Mouse (Mus musculus): ENCODE data around the gene Rpl41. TPM values are rescaled to one million over a fixed set of nuclear protein-coding genes. Genes with fewer than 3 reads are reported as not detected.
A peak's percentile ranks its signal among the peaks of the same experiment; 100 is the strongest.

The Rpl41 gene
- polyA plus RNA-seq, 1 experiment from 2014 or later: 2,991 TPM

DNA sequence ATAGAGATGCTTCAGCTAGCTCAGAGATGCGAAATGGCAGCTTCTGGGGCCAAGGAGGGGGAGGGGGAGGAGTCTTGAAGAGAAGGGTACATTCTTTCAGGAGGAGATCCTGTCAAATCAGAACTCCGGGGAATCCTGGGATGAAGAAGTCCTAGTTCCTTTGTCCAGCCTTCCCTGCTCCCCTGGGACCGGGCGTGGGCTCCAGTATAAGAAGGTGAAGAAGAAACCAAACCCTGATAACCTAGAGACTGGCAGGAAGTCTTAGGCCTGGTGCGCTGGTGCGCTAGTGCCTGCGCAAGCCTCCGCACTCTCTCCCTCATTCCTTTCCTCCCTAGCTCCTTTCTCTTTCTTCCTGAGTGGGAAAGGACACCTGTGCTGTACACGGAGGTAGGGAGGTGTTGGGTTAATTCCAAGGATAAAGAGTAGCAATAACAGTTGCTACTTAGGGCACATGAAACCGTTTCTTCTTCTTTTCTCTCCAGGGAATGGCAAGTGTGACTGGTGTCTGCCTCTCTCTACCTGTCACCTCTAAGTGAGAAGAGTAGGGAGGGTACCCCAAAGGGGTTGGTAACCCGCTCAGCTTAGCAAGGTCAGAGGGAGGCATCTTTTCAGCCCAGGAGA is 24.9 kb downstream of the Rpl41 start:
- DNase-seq (ENCODE audit: low spot score, missing footprints) (peak; percentile 91), ATAC-seq (ENCODE audit: low FRiP score) (no peak)
- H3K27me3 ChIP-seq (ENCODE audit: control insufficient read depth, insufficient read depth, low read length): peaks cover 21% of the 10 kb centered on the region
- H3K9ac ChIP-seq (ENCODE audit: low read length): peak overlapping the region; percentile 68
- no peaks in the 10 kb centered on the region; the same call in 1 of the 2 replicates for H3K36me3 ChIP-seq (ENCODE audit: control insufficient read depth, insufficient read depth, low read length)
- peak overlapping the region; percentile 72 for H3K4me3 ChIP-seq (ENCODE audit: low read depth, low read length)
- WGBS: 5% methylated on average over 11 of the region's 11 CpGs
- H3K9me3 ChIP-seq (ENCODE audit: control insufficient read depth, low read length): no peaks in the 10 kb centered on the region
- H3K4me2 ChIP-seq: peak overlapping the region; percentile 100
- H3K27ac ChIP-seq (ENCODE audit: low read depth, low read length): no peak overlapping the region
- 0 out of 2 replicates have a peak, but pooled peaks cover 5% of the 10 kb centered on the region for H3K4me1 ChIP-seq (ENCODE audit: control insufficient read depth, insufficient read depth, low read length)

DNA sequence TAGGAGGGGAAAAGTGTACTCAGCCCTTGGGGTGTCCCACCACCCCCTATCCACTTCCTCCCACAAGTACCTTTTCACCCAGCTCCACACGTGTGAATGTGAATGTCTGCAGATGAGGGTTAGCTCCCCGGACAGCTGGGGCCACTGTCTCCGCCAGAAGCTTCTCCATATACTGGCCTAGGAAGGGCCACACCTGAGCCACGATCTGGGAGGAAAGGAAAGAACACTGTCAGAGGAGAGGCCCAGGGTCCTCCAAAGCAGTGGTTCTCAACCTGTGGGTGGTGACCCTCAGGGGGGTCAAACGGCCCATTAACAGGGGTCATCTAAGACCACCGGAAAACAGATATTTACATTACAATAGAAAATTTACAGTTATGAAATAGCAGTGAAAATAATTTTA is 26.8 kb downstream of the Rpl41 start:
- no peak for ATAC-seq (ENCODE audit: low FRiP score)
- H3K27ac ChIP-seq (ENCODE audit: low read depth, low read length): no peak overlapping the region
- 82% methylated on average over 6 of the region's 6 CpGs for WGBS
- no peaks in the 10 kb centered on the region; the same call in 1 of the 2 replicates for H3K36me3 ChIP-seq (ENCODE audit: control insufficient read depth, insufficient read depth, low read length)
- H3K4me3 ChIP-seq (ENCODE audit: low read depth, low read length): no peak overlapping the region
- 0 out of 2 replicates have a peak, but pooled peaks cover 5% of the 10 kb centered on the region for H3K4me1 ChIP-seq (ENCODE audit: control insufficient read depth, insufficient read depth, low read length)
- H3K9ac ChIP-seq (ENCODE audit: low read length): no peak overlapping the region
- H3K9me3 ChIP-seq (ENCODE audit: control insufficient read depth, low read length): no peaks in the 10 kb centered on the region
- H3K4me2 ChIP-seq: no peak overlapping the region
- H3K27me3 ChIP-seq (ENCODE audit: control insufficient read depth, insufficient read depth, low read length): peaks cover 23% of the 10 kb centered on the region
- DNase-seq (ENCODE audit: low spot score, missing footprints): no peak

DNA sequence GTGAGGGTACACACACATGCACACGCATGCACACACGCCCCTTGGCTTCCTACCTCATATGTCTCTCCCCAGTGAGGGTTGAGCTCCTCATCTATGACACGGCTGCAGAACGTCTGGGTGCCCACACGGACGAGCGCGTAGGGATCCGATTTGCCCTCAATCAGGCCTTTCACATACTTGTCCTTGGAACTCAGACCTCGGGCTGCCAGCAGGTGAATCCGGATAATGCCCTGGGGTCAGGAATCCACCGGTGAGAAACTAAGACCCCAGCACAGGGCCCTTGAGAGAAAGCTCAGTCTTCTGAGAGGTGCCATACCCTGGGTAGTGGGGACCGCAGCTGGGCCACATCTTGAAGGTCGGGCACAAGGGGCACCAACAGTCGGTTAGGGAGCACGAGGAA is 28.5 kb downstream of the Rpl41 start:
- Histone ChIP-seq H3K4me1 (ENCODE audit: control insufficient read depth, insufficient read depth, low read length) (0 out of 2 replicates have a peak, but pooled peaks cover 5% of the 10 kb centered on the region), H3K9ac (ENCODE audit: low read length) (no peak overlapping the region), H3K27me3 (ENCODE audit: control insufficient read depth, insufficient read depth, low read length) (peaks cover 39% of the 10 kb centered on the region), H3K36me3 (ENCODE audit: control insufficient read depth, insufficient read depth, low read length) (no peaks in the 10 kb centered on the region; the same call in 1 of the 2 replicates), H3K4me3 (ENCODE audit: low read depth, low read length) (no peak overlapping the region), H3K4me2 (no peak overlapping the region), H3K9me3 (ENCODE audit: control insufficient read depth, low read length) (no peaks in the 10 kb centered on the region), H3K27ac (ENCODE audit: low read depth, low read length) (no peak overlapping the region)
- ATAC-seq (ENCODE audit: low FRiP score) (no peak), DNase-seq (ENCODE audit: low spot score, missing footprints) (no peak)
- WGBS: 85% methylated on average over 16 of the region's 16 CpGs

DNA sequence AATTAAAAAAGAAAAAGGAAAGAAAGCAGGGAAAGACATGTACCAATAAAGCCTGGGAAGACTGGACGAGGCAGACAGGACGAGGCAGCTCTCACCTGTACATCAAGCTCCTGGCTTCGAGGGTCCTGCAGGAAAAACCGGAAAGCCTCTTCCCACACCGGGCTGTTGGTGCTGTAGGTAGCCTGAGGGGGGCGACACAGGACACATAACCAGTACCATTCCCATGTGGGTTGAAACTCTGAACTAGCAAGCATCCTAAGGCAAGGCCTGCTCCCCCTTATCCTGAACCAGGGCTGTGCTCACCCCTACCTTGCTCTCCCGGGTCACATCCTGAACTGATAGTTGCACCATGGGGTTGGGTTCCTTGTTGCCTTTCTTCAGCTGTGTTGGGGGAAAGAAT is 30.3 kb downstream of the Rpl41 start:
- ATAC-seq (ENCODE audit: low FRiP score) (no peak), DNase-seq (ENCODE audit: low spot score, missing footprints) (no peak)
- no peak overlapping the region for H3K4me2 ChIP-seq
- H3K27ac ChIP-seq (ENCODE audit: low read depth, low read length): no peak overlapping the region
- no peaks in the 10 kb centered on the region; the same call in 1 of the 2 replicates for H3K36me3 ChIP-seq (ENCODE audit: control insufficient read depth, insufficient read depth, low read length)
- no peak overlapping the region for H3K4me3 ChIP-seq (ENCODE audit: low read depth, low read length)
- WGBS: 70% methylated on average over 7 of the region's 7 CpGs
- peaks cover 30% of the 10 kb centered on the region for H3K27me3 ChIP-seq (ENCODE audit: control insufficient read depth, insufficient read depth, low read length)
- H3K9ac ChIP-seq (ENCODE audit: low read length): no peak overlapping the region
- H3K9me3 ChIP-seq (ENCODE audit: control insufficient read depth, low read length): no peaks in the 10 kb centered on the region
- H3K4me1 ChIP-seq (ENCODE audit: control insufficient read depth, insufficient read depth, low read length): no peaks in the 10 kb centered on the region

DNA sequence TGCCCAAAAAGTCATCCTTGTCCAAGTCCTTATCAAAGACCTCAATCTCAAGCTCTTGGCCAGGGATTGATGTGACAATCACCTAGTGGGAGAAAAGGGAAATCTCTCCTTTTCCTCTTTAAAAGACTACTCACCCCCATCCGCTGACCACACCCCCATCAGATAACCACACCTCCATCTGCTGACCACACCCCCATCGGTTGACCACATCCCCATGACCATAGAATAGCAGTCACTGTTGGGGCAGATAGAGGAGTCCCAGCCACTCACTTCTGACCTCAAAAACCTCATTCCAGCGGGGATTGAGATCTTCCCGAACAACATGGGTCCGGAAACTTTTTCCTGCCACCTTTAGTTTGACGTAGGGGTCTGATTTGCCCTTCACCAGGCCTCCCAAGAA is 32.4 kb downstream of the Rpl41 start:
- 19% methylated on average over 6 of the region's 6 CpGs for WGBS
- no peak overlapping the region for H3K4me3 ChIP-seq (ENCODE audit: low read depth, low read length)

DNA sequence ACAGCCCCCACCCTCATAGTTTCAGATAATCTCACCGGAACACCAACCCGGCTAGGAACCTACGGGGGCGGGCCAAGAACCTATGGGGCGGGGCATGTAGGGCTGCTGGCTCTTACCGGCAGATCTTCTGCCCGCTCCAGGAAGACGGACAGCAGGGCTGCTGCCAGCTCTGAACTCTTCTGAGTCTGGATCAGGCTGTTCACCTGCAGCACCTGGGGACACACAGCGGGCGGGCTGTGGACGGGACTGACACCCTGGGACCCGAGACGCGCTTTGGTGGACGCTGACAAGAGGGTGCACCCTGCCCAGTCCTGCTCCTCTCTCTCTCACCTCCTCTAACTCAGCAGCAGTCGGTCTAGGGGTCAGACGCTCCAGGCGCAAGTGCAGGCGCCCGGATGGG is 33.1 kb downstream of the Rpl41 start:
- Histone ChIP-seq H3K9ac (ENCODE audit: low read length) (no peak overlapping the region), H3K4me2 (no peak overlapping the region), H3K9me3 (ENCODE audit: control insufficient read depth, low read length) (no peaks in the 10 kb centered on the region), H3K27me3 (ENCODE audit: control insufficient read depth, insufficient read depth, low read length) (peaks cover 21% of the 10 kb centered on the region), H3K36me3 (ENCODE audit: control insufficient read depth, insufficient read depth, low read length) (no peaks in the 10 kb centered on the region; the same call in 1 of the 2 replicates), H3K27ac (ENCODE audit: low read depth, low read length) (no peak overlapping the region), H3K4me3 (ENCODE audit: low read depth, low read length) (no peak overlapping the region), H3K4me1 (ENCODE audit: control insufficient read depth, insufficient read depth, low read length) (no peaks in the 10 kb centered on the region)
- WGBS: 5% methylated on average over 20 of the region's 20 CpGs
- ATAC-seq (ENCODE audit: low FRiP score): no peak
- DNase-seq (ENCODE audit: low spot score, missing footprints): no peak

More for the DNA sequence above, 32.4 kb downstream of the Rpl41 start:
- H3K9ac ChIP-seq (ENCODE audit: low read length): no peak overlapping the region
- H3K4me1 ChIP-seq (ENCODE audit: control insufficient read depth, insufficient read depth, low read length): no peaks in the 10 kb centered on the region
- no peaks in the 10 kb centered on the region for H3K9me3 ChIP-seq (ENCODE audit: control insufficient read depth, low read length)
- ATAC-seq (ENCODE audit: low FRiP score) (no peak), DNase-seq (ENCODE audit: low spot score, missing footprints) (no peak)
- H3K27ac ChIP-seq (ENCODE audit: low read depth, low read length): no peak overlapping the region
- no peak overlapping the region for H3K4me2 ChIP-seq
- H3K27me3 ChIP-seq (ENCODE audit: control insufficient read depth, insufficient read depth, low read length): peaks cover 21% of the 10 kb centered on the region
- H3K36me3 ChIP-seq (ENCODE audit: control insufficient read depth, insufficient read depth, low read length): no peaks in the 10 kb centered on the region; the same call in 1 of the 2 replicates

DNA sequence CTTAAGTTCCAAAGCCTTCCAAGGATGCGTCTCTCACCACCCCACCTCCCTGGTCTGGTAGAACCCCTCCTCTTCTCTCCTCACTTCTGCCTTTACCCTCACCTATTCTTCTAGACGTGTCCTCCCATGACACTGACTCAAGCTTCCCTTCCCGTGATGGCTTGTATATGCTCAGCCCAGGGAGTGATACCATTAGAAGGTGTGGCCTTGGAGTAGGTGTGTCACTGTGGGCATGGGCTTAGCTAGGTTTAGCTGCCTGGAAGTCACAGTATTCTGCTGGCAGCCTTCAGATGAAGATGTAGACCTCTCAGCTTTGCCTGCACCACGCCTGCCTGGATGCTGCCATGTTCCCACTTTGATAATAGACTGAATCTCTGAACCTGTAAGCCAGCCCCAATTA is 34.1 kb downstream of the Rpl41 start:
- WGBS: 81% methylated on average over 4 of the region's 4 CpGs
- no peaks in the 10 kb centered on the region; the same call in 1 of the 2 replicates for H3K36me3 ChIP-seq (ENCODE audit: control insufficient read depth, insufficient read depth, low read length)

DNA sequence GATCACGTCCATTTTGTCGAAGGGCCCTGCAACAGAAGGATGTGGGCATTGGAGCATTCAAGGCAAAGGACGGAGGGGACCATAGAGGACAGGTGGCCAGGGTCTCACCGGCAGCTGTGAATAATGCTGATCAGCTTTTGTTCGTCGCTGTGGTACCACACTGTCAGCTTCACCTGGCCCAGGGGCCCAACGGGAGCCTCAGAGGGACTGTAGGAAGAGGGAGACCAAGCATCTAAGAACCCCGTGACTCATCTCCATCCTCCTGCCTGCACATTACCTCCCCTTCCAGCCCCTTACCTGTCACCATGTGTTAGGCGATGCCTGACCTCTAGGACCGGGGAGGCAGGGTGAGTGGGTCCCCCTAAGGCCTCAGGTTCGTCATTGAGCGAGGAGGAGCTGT is 37.3 kb downstream of the Rpl41 start:
- Histone ChIP-seq H3K27ac (ENCODE audit: low read depth, low read length) (no peak overlapping the region), H3K4me2 (no peak overlapping the region), H3K4me1 (ENCODE audit: control insufficient read depth, insufficient read depth, low read length) (no peaks in the 10 kb centered on the region), H3K9me3 (ENCODE audit: control insufficient read depth, low read length) (no peaks in the 10 kb centered on the region), H3K4me3 (ENCODE audit: low read depth, low read length) (no peak overlapping the region), H3K36me3 (ENCODE audit: control insufficient read depth, insufficient read depth, low read length) (no peaks in the 10 kb centered on the region), H3K9ac (ENCODE audit: low read length) (no peak overlapping the region), H3K27me3 (ENCODE audit: control insufficient read depth, insufficient read depth, low read length) (peaks cover 13% of the 10 kb centered on the region)
- DNase-seq (ENCODE audit: low spot score, missing footprints) (no peak), ATAC-seq (ENCODE audit: low FRiP score) (no peak)
- 83% methylated on average over 12 of the region's 12 CpGs for WGBS

More for the DNA sequence above, 34.1 kb downstream of the Rpl41 start:
- no peak for DNase-seq (ENCODE audit: low spot score, missing footprints)
- no peaks in the 10 kb centered on the region for H3K9me3 ChIP-seq (ENCODE audit: control insufficient read depth, low read length)
- no peak overlapping the region for H3K4me3 ChIP-seq (ENCODE audit: low read depth, low read length)
- no peak overlapping the region for H3K4me2 ChIP-seq
- H3K9ac ChIP-seq (ENCODE audit: low read length): no peak overlapping the region
- no peak overlapping the region for H3K27ac ChIP-seq (ENCODE audit: low read depth, low read length)
- no peak for ATAC-seq (ENCODE audit: low FRiP score)
- H3K4me1 ChIP-seq (ENCODE audit: control insufficient read depth, insufficient read depth, low read length): no peaks in the 10 kb centered on the region
- H3K27me3 ChIP-seq (ENCODE audit: control insufficient read depth, insufficient read depth, low read length): peaks cover 21% of the 10 kb centered on the region

DNA sequence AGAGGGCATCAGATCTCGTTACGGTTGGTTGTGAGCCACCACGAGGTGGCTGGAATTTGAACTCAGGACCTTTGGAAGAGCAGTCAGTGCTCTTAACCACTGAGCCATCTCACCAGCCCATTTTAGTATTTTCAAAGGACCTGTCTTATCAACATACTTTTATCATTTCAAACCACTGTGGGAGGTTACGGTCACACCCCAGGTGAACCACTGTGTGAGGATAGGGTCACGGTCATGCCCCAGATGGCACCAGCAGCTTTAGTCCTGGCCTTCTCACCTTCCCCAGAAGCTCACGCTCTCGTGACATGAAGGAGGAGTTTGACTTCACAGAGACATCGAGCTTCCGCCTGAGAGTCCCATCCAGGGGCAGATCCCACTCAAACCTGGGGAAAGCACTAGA is 37.9 kb downstream of the Rpl41 start:
- H3K4me1 ChIP-seq (ENCODE audit: control insufficient read depth, insufficient read depth, low read length): no peaks in the 10 kb centered on the region
- no peak overlapping the region for H3K27ac ChIP-seq (ENCODE audit: low read depth, low read length)
- peaks cover 7% of the 10 kb centered on the region for H3K27me3 ChIP-seq (ENCODE audit: control insufficient read depth, insufficient read depth, low read length)
- 88% methylated on average over 9 of the region's 9 CpGs for WGBS
- ATAC-seq (ENCODE audit: low FRiP score) (no peak), DNase-seq (ENCODE audit: low spot score, missing footprints) (no peak)
- no peak overlapping the region for H3K4me3 ChIP-seq (ENCODE audit: low read depth, low read length)
- no peaks in the 10 kb centered on the region for H3K36me3 ChIP-seq (ENCODE audit: control insufficient read depth, insufficient read depth, low read length)
- no peaks in the 10 kb centered on the region for H3K9me3 ChIP-seq (ENCODE audit: control insufficient read depth, low read length)
- no peak overlapping the region for H3K9ac ChIP-seq (ENCODE audit: low read length)
- H3K4me2 ChIP-seq: no peak overlapping the region

All from midbrain, embryonic 11.5 days (tissue).